Mouse (Mus musculus) activated CD4-positive, CD25-positive, alpha-beta regulatory T cell, adult 4 months (primary cell): Measurements from ENCODE around the gene Sh3pxd2a. TPM values are rescaled to one million over a fixed set of nuclear protein-coding genes. Genes with fewer than 3 reads are reported as not detected.

Experiments used
- ATAC-seq: one replicate; pipeline ENCODE4 v1.8.0; 2017
- polyA plus RNA-seq, 2 experiments: library from polyadenylated mRNA; unstranded; fragments of 100-300 nt; shearing (Covaris generic); gene quantifications; one replicate each; pipeline ENCODE4 v1.2.1; 2017

Sh3pxd2a gene
- polyA plus RNA-seq, 2 experiments from 2014 or later = 0.60 to 0.79 TPM

DNA sequence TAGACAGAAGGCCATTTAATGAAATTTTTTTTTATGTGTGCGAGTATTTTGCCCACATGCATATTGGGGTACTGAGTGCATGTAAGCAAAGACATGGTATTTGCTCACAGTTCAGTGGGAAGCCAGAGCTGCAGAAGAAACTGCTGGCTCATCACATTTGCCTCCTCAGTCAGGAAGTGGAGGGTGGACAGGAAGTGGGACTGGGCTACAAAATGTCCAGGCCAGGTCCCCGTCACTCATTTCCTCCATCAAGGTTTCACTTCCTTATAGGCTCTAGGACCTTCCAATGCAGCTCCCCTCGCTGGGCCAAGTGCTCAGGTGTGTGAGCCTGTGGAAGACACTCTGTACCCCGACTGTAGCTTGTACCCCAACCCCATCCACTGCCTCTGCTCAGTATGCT lies 239.5 kb downstream of the Sh3pxd2a start:
- no peak for ATAC-seq

DNA sequence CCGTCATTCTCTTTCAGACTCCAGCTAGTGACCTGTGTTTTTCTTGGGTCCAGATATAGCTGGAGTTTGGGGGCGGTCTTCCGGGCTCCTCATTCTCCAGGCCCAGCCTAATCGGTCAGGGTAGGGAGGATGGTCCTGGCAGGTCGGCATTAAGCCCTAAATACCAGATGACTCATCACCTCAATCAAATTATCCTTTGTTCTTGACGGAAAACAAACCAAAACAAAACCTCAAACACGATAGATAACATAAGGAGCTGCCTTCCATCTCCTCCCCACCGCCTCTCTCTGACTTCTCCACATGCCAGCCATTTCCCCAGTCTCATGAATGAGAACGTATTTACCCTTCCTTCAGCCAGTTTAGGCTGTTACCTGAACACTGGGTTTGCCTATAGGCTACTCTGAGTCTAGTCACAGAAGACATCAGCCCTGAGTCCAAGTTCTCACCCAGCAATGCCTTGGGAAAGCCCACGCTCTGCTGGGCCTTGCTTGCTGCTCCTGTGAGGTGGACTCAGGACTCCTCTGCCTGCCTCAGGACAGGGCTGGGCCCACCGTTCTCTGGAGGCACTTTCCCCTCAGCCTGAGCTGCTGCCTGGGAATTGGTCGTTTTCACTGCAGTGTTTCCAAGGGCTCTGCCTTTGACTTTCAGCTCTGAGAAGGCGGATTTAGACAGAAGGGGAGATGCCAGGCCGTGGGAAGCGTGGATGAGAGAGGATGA lies 241.2 kb downstream of the Sh3pxd2a start:
- no peak for ATAC-seq

DNA sequence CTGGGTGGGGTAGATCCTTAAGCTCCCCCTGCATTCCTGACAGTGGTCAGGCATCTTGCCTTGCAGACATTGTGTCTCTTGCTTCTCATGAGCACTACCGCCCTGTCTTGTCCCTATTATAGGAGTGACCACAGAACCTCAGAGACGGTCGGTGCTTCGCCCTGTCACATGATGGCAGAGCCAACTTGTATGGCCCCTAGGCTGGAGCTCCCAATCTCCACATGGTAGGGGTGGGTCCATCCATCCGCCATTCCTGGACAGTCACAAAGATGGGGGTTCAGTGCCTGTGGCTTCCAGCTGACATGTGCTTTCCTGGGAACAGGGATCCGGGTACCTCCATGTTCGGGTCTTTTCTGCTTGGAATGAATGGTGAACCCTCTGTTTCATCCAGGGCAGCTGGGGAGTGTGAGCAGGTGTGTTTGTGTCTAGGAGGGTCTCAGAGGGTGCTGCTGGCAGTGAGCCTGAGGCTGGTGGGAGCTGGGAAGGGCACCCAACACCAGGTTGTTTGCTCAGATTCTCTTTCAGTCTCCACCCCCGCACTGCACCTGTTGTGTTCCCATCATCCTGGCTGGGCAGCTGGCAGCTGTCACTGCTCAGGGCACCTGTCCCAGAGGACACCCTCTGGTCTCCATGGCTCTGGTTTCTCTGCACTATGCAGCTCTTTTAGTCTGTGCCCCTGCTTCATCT lies 241.9 kb downstream of the Sh3pxd2a start:
- ATAC-seq = no peak

DNA sequence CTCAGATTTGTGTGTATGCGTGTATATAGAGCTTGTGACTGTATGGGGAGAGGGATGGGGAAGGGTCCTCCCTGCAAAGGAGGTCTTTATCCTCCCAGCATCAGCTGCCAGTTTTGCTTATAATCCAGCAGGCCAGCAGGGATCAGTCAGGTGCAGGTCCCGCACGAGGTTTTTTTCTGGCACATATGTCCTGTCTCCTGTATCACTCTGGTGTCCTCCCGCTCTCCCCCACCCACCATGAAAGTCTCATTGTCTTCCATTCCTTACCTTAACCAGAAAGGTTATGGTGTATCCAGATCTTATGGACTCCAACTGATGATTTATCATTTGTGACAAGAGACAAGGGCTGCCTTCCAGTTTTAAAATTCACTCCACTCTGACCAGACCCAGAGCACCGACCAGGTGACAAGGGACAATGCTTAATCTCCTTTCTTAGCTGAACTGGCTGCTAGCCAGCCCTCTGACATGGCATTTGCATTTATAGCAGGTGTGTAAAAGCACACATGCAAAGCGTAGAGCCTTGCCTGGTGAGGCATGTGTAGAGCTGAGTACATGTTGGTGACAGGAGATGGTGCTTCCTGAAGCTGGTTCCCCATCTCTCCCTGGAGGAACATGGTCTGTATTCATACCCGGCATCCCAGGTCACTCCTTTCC lies 242.6 kb downstream of the Sh3pxd2a start:
- ATAC-seq = no peak

DNA sequence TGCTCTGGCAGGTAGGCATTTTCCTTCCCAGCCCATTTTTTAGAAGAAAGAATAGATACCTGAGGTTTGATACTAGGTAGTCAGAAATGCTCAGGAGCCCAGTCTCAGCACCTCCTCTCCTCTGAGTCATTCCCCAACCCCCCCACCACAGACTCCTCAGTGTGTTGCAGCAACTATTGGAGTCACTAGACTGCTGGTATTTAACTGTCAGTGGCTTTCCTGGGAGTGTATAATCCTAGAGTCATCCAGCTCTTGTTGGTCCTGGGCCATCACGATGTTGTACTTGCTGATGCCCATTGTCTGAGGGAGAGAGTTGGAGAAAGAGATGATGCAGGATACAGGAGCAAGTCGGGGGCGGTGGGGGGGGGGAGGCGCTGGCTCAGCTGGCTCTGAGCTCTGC lies 243.2 kb downstream of the Sh3pxd2a start:
- ATAC-seq = no peak

DNA sequence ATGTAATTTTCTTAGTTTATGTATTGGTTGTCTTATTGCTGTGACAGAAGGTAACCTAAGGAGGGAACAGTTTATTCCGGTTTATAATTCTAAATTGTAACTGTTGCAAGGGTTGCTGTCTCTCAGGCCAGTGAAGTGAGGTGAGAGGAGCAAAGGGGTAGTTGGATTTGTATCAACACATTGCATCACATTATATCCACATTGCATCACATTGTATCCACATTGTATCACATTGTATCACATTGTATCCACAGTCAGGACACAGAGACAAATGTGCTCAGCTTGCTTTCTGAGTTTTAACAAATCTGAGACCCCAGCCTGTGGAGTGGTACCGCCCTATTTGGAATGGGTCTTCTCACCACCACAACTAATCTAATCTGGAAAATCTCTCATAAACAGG lies 244.0 kb downstream of the Sh3pxd2a start:
- ATAC-seq = no peak

DNA sequence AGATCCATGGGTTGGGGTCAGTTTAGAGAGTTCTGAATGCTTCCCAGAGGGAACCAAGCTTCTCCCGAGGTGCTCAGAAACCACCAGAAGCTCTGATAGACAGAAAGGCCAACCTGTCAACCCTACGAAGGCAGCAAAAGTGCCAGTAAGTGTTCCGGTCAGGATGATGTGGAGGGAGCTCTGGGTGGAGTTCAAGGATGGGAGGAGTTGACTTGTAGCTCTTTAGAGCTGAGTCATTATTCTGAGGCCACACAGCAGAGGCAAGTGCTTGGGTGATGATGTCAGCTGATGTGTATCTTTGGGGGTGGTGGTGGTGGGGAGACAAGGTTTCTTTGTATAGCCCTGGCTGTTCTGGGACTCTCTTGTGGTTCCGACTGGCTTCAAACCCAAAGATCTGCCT lies 244.6 kb downstream of the Sh3pxd2a start:
- ATAC-seq = no peak

DNA sequence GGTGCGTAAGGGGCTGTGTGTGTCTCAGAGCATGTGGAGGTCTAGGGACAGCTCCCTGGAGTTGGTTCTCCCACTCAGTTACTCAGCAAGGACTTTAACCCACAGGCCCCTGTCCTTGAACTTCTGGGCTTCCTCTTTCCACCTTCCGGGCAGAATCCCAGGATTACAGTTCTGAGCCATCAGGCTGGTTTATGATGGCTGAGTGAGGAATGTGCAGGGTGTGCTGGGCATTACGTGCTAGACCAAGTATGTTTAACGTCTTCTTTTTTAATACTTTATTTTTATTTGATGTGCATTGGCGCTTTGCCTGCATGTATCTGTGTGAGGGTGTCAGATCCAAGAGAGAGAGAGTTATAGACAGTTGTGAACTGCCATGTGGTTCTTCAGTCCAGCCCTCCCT lies 247.4 kb downstream of the Sh3pxd2a start:
- no peak for ATAC-seq

DNA sequence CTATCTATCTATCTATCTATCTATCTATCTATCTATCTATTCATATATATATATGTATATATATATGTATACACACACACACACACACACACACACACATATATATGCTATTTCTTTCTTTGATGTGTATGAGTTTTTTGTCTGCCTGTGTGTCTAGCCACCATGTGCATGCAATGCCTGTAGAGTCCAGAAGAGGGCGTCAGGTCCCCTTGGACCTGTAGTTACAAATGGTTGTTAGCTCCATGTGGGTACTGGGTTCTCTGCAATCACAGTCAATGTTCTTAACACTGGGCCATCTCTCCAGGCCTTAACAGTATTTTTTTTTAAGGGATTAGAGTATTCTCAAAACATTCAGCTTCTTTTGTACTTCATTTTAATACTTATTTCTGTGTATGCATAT lies 250.7 kb downstream of the Sh3pxd2a start:
- no peak for ATAC-seq

DNA sequence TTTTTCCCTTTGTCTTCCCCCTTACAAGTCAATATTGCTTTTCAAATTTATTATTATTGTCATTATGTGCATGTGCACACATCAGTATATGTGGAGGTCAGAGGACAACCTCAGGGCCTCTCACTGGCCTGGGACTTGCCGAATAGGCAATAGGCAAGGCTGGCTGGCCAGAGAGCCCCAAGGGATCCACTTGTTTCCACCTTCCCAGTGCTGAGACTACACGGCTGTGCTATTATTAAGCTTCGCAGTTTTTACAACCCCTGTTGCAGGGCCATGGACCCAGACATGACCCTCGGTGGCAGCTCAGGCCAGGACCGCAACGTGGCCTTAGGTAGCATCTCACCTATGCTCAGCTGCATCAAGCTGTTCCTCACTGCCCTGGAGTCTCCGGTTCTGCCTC lies 251.8 kb downstream of the Sh3pxd2a start:
- ATAC-seq = no peak

DNA sequence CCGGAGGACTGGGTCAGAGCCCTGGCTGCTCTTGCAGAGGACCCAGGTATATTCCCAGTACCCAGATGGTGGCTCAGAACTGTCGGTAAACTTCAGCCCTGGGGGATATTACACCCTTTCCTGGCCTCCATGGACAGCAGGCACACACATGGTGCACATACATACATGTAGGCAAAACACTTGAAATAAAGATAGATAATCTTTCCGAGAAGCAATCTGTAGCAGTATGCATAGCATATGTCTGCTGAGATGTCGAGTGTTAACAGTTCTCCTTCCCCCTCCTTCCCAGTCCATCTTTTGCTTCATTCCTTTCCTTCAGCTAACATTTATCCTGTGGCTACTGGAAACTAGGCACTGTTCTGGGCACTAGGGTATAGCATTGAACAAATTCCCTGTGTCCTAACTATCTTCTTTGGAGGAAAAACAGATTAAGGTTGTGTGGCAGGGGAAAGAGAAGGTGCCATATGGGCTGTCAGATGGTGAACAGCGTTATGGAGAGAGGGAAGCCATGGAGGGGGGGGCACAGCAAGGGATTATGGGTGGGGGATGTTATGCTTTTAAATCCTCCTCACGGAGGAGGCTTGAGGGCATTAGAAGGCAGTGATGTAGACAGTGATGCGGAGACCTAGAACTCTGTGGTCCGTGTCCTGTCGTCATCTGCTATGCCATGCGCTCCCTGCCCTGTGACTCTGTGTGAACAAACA lies 252.4 kb downstream of the Sh3pxd2a start:
- no peak for ATAC-seq

DNA sequence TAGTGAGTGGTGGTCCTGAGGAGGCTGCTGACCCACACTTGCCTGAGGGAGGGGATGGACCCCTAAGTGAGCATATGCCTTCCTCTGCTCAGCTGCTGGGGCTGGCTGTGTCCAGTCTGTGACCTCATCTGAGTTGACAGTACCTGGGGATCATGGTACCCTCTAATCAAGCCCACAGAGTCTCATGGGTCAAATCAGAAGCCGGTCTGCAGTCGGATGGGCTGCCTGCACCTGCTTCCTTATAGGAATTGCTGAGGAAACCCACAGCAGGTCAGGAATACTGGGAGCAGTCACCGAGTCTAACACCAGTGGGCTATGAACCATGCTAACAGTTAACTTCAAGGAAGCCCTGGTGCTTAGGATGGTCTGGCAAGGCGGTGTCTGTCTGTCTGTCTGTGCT lies 253.8 kb downstream of the Sh3pxd2a start:
- no peak for ATAC-seq

Other genes with a start within 250 kb of the Sh3pxd2a start
- 10 to 100 TPM; 29.5 to 38.1 TPM for gene Stn1, start 73.1 kb upstream of the Sh3pxd2a start, polyA plus RNA-seq
- gene Slk, start 115.3 kb upstream of the Sh3pxd2a start, polyA plus RNA-seq = 10 to 100 TPM; 15.1 to 16.2 TPM
- gene Col17a1, start 227.7 kb upstream of the Sh3pxd2a start, polyA plus RNA-seq = not detected